Mouse (Mus musculus) adrenal gland (tissue): ENCODE results near the gene Lbx2.

Source experiments
- intact Hi-C: fragments of 180-260 bp; cut with DNase I; formaldehyde crosslinking; loops from one replicate; pipeline ENCODE4 v1.15.1; 2025

The Lbx2 gene

DNA sequence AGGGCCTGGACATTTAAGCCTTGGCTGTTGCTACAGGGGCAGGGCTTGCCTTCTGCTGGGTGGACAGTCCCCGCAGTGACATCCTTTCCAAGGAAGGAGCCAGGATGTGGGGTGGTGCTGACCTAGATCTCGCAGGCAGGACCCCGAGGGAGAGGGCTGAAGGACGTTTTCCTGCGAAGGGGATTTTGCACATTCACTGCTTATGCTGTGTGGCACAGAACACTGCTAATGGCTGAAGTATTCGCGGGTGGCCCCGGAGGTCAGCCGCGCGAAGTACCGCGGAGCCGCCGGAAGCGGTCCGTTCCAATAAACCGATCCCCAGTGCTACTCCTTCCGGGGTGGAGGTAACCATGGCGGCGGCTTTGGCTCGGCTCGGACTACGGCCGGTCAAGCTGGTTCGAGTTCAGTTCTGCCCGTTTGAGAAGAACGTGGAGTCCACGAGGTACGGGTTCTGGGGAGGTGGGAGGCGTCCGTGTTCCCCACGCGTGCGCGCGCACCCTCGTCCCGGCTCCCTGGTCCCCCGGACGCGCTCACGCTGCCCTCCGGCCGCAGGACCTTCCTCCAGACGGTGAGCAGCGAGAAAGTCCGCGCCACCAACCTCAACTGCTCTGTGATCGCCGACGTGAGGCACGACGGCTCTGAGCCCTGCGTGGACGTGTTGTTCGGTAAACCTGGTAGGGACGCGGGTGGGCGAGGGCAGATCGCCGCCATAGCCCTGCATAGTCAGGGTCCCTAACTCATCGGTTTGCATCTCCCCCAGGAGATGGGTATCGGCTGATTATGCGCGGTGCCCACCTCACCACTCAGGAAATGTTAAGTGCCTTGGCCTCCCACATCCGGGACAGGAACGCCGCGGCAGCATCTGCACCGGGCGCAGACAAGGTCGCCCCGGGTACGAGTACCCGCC lies 22.8 kb downstream of the Lbx2 start, which contains the start of gene Mrpl53:
TSS of gene Mrpl53 (plus strand) at position 279 of the 907 bp plus-strand sequence.
- intact Hi-C loops: no loop called here

DNA sequence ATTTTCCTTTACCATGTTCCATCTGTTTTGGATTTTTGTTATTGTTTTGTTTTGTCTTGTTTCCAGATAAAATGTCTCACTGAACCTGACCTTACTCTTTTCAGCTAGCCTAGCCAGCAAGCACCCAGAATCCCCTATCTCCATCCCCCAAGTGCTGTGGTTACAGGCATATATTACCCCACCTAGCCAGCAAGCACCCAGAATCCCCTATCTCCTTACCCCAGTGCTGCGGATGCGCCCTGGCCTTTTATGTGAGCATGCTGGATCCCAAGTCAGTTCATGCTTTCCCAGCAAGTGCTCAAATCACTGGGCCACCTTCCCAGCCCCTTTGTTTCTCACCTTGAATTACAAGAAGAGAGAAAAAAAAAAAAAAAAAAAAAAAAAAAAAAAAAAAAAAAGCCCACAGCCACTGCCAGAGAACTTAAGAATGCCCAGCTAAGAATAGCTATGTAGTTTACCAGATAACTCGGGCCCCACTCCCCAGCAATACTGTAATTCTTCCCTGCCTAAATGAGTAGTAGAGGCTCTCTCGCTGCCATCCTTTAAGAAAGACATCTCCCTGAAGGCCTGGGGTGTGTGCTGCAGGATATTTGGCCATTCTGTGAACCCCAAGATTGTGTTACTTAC lies 25.5 kb downstream of the Lbx2 start:
- intact Hi-C loops: loop anchor here (5.0 kb wide), 1 partner anchor 34 kb away; the partner anchor contains the start of gene Pcgf1

DNA sequence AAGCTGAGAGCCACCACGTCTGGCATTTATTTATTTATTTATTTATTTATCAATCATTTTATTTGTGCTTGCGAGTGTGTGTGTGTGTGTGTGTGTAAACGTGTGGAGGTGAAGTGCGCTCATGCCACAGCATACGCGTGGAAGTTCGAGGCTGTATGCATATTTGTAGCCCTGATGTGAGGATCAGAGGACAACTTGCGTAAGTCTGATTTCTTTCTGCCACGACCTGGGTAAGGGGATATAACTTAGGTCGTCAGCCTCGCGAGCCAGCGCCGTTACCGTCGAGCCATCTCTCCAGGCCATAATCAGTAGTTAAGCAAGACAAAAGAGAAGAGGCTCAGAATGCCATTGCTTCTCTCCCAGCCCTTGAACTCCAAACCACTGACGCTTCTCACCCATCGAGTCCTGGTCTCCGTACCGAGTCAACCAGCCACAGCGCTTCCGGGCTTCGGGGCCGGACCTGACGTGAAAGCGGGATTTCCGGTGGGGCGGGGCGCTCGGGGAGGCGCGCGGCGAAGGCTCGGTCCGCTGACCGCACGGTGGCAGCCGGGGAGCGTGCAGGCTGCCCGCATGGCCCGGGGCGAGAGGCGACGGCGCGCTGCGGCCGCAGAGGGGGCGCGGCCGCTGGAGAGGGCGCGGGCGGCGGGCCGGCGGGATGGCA lies 29.0 kb downstream of the Lbx2 start, which contains the start of gene Mogs:
TSS of gene Mogs (plus strand) at position 486 of the 661 bp plus-strand sequence.
- intact Hi-C loops: no loop called here

DNA sequence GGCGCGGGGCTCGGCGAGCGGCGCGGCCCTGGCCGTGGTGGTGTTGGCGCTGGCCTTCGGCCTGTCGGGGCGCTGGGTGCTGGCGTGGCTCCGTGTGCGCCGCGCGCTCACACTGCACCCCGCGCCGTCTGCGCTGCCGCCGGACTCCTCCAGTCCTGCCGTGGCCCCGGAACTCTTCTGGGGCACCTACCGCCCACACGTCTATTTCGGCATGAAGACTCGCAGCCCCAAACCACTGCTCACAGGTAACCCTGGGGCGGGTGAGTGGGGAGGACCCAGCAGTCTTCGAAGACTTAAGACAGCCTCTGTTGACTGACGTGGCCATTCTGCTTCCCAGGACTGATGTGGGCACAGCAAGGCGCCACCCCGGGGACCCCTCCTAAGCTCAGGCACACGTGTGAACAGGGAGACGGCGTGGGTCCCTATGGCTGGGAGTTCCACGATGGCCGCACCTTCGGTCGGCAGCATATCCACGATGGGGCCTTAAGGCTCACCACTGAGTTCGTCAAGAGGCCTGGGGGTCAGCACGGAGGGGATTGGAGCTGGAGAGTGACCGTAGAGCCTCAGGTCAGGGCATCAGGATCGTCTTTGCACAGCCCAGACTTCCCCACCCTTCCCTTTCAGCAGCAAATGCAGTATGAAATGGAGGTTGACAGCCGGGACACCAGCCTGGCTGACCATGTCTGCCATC lies 29.7 kb downstream of the Lbx2 start:
- intact Hi-C loops: no loop called here

DNA sequence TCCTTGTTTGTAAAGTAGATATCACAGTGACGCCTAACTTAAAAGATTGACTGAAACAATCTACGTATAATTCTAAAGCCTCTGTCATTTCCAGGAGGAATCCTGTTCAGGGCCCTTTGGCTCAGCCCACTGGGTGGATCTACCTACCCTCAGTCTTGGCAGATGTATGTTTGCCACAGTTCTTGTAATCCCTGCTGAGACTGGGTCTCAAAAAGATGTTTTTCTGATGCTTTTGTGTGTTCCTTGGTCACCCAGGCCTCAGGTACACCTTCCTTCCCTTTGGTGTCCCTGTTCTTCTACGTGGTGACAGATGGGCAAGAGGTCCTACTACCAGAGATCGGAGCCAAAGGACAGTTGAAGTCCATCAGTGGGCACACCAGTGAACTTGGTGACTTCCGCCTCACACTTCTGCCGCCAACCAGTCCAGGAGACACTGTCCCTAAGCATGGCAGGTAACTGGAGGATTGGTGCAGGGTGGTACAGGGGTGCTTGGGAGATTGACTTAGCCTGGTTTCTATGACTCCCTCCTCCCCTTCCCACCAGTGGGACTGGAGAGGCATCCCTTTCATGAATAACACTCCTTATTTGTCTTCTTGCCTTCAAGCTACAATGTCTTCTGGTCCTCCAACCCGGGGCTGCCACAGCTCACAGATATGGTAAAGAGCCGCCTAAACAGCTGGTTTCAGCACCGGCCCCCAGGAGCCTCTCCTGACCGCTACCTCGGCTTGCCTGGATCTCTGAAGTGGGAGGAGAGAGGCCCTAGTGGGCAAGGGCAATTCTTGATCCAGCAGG lies 30.4 kb downstream of the Lbx2 start:
- intact Hi-C loops: no loop called here

DNA sequence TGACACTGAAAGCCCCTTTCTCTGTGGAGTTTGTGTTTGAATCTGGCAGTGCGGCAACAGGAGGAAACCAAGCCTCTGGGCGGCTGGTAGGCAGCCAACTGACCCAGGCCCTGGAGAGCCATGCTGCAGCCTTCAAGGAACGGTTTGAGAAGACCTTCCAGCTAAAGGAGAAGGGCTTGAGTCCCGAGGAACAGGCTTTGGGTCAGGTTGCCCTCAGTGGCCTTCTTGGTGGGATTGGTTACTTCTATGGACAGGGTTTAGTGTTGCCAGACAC lies 30.9 kb downstream of the Lbx2 start:
- intact Hi-C loops: no loop called here

DNA sequence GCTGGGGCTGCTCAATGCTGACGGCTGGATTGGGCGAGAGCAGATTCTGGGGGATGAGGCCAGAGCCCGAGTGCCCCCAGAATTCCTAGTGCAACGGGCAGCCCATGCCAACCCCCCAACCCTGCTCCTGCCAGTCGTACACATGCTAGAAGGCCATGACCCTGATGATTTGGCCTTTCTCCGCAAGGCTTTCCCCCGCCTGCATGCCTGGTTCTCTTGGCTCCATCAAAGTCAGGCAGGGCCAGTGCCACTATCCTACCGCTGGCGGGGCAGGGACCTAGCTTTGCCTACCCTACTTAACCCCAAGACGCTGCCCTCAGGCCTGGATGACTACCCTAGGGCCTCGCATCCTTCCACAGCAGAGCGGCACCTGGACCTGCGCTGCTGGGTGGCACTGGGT lies 31.4 kb downstream of the Lbx2 start:
- intact Hi-C loops: no loop called here

DNA sequence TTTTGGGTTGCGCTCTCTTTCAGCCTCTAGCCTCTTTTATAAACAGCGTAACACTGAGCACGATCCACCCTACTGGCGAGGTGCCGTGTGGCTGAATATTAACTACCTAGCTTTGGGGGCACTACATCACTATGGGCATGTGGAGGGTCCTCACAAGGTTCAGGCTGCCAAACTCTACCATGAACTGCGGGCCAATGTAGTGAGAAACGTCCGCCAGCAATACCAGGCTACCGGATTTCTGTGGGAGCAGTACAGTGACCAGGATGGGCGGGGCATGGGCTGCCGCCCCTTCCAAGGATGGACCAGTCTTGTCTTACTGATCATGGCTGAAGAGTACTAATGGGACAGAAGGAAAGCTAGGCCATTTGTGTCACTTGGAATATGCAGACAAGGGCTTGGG lies 32.2 kb downstream of the Lbx2 start:
- intact Hi-C loops: no loop called here

DNA sequence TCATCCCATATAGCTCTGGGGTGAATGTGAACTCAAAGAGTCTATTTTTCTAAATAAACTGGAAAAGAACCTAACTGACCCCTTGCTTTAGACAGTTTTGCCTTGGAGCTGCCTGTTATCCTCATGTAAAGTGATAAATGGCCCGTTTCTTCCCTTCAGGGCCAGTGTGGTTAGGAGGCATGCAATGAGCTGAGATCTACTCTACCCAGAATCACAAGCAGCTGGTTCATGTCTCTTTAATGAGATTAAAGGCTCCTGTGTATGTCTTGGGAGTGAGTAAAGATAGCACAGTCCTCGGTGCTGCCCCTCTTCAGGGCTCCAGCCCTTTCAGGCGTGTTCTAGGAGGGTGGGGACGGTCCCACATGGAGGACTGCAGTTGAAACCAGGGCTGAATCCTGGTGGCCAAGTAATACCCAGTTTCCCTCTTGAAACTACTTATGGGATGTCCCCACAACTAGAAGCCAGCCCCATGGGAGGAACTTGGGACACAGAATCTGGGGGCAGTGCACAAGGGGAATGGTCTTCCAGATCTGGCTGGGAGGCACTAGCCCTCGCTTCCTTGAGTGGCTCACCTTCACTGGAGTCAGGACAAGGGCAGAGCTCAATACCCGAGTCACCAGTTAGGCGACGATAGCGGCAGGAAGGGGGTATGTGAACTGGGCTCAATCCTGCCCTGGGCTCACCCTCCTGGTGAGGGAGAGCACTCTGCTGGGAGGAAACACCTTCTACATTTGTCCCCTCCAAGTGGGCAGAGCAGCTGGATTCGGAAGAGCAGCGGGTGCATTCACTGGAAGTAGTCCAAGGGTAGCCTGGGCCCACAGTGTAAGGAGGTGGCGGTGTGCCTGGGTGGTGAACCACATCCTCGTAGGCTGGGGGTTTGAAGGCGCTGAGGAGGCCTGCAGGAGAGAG lies 32.9 kb downstream of the Lbx2 start:
- intact Hi-C loops: no loop called here

DNA sequence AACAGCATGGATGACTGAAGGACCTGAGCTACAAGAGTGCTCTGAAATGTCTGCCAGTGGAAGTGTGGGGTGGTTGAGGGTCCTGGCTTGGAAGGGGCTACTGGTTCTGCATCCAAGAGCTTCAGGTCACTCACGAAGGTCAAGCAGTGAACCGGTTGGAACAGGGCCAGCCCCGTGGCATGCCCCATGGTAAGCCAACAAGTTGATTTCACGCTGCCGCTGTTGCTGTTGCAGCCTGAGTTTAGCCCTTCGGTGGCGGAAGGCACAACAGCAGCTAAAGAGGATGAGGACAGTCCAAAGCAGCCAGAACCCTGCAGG lies 33.5 kb downstream of the Lbx2 start:
- intact Hi-C loops: loop anchor here (5.0 kb wide), 1 partner anchor 38 kb away; the partner anchor contains the start of genes 1700003E16Rik and Wdr54

DNA sequence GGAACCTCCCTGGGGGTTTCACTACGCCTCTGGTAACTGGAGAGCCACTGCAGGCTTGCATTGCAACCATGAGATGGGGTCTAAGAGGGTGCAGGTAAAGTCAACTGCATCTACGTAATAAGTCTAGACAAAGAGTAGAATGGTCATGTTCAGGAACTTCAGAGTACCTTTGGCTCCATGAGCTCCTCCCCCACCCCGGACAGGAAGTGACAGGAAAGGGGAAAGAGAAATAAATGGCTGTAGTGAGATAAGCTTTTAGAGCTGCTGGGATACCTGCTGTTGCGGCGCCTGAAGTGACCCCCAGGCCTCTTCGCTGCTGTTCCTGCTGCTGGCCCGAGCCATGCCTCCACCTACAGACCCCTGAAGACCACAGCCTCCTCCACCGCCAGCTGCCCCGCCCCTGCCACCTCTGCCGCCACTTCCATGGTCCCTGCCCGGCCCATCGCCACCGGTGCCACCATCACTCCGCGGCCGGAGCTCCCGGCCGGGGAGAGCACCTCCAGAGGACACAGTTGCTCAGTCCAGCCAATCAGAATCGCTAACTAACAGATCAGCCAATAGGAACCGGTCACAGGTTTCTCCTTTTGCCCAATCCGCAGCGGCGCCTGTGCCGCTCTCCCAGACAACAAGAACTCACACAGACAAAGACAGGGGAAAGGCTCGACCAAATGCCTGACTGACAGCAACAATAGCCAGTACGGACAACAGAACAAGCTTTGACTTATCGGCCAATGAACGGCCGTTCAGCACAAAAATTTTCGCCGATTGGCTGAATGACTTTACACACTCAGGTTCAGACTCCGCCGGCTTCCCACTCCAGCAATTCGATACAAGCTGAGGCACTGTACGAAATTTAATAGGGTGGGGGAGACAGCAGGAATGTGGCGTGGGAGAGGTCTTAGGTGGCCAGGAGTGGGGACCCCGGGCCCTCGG lies 35.0 kb downstream of the Lbx2 start, which contains the start of gene Wbp1:
TSS of gene Wbp1 (minus strand) at position 630 of the 933 bp plus-strand sequence.
- intact Hi-C loops: loop anchor here (5.0 kb wide), 1 partner anchor 36 kb away; the partner anchor contains the start of genes 1700003E16Rik and Wdr54

DNA sequence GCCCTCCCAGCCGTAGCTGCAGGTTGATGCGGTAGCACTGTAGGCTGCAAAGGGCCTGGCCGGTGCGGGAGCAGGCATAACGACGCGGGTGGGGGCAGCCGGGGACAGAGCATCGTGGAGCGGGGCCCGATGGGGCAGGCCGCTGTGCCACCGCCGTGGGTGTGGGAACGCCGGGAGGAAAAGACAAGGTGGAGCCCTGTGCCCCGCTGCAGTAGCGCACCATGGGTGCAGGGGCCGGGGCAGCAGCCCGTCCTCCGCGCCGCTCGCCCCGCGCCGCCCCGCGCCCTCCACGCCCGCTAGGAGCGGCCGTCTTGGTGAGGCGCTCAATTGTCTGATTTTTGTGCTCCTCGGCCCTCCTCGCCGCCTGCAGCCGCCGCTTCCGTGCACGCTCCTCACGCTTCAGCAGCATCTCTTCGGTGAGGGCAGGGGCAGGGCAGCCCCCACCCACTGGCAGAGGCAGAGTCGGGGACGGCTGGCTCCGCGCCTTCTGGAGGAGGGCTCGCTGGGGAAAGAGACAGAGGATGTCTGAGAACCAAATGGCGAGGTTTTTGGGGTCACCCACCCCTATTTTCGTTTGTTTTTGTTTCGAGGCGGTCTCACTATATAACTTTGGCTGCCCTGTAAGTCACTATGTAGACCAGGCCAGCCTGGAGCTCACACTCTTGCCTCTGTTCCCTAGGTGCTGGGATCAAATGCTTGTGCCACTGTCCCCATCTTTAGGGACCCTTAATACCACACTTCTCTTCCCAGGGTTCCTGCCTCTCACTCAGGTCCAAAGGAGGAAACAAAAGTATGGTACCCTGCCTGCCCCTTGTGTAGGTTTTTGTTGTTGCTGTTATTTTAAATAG lies 35.9 kb downstream of the Lbx2 start:
- intact Hi-C loops: loop anchor here (5.0 kb wide), 1 partner anchor 35 kb away; the partner anchor contains the start of genes 1700003E16Rik and Wdr54

DNA sequence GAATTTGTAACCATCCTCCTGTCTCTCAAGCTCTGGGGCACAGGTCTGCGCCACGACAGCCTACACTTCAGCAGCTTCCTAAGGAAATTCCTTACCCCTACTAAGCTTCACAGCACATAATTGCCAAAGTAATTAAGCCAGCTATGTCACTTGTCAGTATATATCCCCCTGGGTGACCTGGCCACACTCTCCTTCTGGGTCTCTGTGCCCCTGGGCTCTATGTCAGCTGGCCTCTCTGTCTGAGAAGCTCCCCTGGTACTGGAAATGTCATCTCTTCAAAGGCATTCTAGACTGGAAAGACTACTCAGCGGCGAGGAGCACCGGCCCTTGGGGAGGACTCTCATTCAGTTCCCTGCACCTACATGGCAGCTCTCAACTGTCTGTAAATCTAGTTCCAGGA lies 36.8 kb downstream of the Lbx2 start:
- intact Hi-C loops: loop anchor here (5.0 kb wide), 1 partner anchor 34 kb away; the partner anchor contains the start of genes 1700003E16Rik and Wdr54

DNA sequence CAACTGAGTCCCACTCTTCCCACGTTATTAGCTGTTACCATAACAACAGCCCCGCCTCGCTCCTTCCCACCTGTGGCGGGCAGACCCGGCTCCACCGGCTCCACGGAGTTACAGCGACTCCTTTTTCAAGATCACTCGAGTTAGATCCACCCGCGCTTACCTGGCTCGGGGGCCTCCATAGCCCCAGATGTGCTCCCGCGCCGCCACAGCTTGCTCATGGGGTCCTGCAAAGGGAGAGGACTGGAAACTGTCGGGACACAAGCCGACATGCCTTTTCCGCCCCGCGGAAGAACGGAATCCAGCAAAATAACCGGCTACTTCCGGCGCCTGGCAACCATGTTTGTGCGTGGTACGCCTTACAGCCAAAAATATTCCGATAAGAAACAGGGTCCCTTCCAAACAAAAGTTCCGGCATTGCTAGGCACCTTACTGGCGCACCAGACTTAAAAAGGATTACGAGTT lies 38.7 kb downstream of the Lbx2 start:
- intact Hi-C loops: loop anchor here (5.0 kb wide), 1 partner anchor 32 kb away; the partner anchor contains the start of genes 1700003E16Rik and Wdr54

DNA sequence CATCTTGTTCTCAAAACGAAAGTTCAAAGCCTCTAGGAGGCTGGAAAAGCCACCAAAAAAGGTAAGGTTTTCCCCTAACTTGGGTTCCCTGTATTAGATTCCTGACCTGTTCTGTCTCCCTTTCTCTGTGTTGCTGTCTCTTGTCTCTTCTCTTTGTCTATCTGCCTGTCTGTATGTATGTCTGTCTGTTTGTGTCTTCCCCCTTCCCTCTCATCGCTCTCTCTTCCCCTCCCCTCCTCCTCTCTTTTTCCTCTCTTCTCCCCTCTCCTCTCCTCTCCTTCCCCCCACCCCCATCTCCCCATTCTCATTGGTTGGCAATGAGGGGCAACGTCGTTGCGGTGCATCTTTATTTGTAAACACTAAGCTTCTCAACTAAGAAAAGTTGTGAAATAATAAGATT lies 39.2 kb downstream of the Lbx2 start, which contains the start of gene Ino80b:
TSS of gene Ino80b (minus strand) at position 101 of the 400 bp plus-strand sequence.
- intact Hi-C loops: no loop called here

DNA sequence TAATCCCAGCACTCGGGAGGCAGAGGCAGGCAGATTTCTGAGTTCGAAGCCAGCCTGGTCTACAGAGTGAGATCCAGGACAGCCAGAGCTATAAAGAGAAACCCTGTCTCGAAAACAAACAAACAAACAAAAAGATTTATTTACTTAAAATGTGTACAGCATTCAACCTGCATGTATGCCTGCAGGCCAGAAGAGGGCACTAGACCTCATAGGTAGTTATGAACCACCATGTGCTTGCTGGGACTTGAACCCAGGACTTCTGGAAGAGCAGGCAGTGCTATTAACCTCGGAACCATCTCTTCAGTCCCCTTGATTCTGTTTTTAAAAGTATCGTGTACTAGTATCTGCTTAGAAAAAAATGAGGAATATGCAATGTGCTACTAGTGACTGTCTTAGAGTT lies 41.3 kb downstream of the Lbx2 start:
- intact Hi-C loops: no loop called here

DNA sequence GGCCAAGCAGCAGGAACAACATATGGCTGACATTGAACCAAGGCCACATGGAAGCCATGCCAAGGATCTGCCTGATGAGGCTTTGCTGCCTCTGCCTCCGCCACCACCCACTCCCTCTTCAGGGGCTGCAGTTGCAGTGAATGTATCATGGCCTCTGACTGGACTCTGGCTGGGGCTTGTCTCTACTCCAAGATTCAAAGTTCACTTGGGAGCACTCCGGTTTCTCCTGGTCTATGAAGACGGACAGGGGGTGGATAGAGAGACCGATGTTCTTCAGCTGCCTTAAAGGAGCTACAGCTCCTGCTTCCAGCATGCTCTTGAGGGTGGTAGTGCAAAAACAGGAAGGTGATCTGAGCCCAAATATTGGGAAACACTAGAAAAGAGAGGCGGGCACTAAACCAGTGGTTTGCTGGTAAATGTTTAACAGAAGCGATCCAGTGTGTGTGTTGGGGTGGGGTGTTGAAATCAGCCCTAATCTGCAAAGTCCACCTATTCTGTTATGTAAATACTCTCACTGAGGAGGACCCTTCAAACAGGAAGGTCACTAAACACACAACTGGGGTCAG lies 45.4 kb downstream of the Lbx2 start:
- intact Hi-C loops: no loop called here
